Mouse (Mus musculus) forebrain, embryonic 11.5 days (tissue): Measurements from ENCODE around the gene Hmcn2. TPM values are rescaled to one million over a fixed set of nuclear protein-coding genes. Genes with fewer than 3 reads are reported as not detected.

ENCODE experiments used
- ATAC-seq: fragments of 200-750 bp; cut with Nextera tagmentation; replicated peaks from 2 replicates; pipeline ENCODE4 v1.8.0; 2017; ENCODE audit warnings: moderate TSS enrichment; ENCODE audit not compliant: low FRiP score
- DNase-seq: peaks from one replicate; pipeline ENCODE4 v3.0.0-alpha.2; 2017; ENCODE audit warnings: low spot score
- H3K27ac ChIP-seq: fragments of 300-500 bp; sonication (generic); 2 replicates; pipeline ENCODE4 v1.5.1; 2014; ENCODE audit warnings: low read depth, low read length
- H3K27me3 ChIP-seq: fragments of 300-500 bp; sonication (generic); 2 replicates; pipeline ENCODE4 v1.6.1; 2014; ENCODE audit warnings: mild to moderate bottlenecking, low read length, mixed read lengths; ENCODE audit not compliant: control insufficient read depth, insufficient read depth
- H3K36me3 ChIP-seq: fragments of 300-500 bp; sonication (generic); 2 replicates; pipeline ENCODE4 v1.6.1; 2014; ENCODE audit warnings: mild to moderate bottlenecking, low read length, moderate library complexity, mixed read lengths; ENCODE audit not compliant: control insufficient read depth, insufficient read depth
- H3K4me1 ChIP-seq: fragments of 300-500 bp; sonication (generic); replicated peaks from 2 replicates; pipeline ENCODE4 v1.6.1; 2014; ENCODE audit warnings: low read length, mixed read lengths; ENCODE audit not compliant: control insufficient read depth, insufficient read depth
- H3K4me2 ChIP-seq: fragments of 300-500 bp; sonication (generic); 2 replicates; pipeline ENCODE4 v1.6.1; 2014; ENCODE audit warnings: low read depth, mild to moderate bottlenecking, low read length, moderate library complexity, mixed read lengths; ENCODE audit not compliant: severe bottlenecking
- H3K4me3 ChIP-seq: fragments of 300-500 bp; sonication (generic); 2 replicates; pipeline ENCODE4 v1.5.1; 2014; ENCODE audit warnings: low read depth, low read length
- H3K9ac ChIP-seq: fragments of 300-500 bp; sonication (generic); 2 replicates; pipeline ENCODE4 v1.6.1; 2014; ENCODE audit warnings: low read length
- H3K9me3 ChIP-seq: fragments of 300-500 bp; sonication (generic); 2 replicates; pipeline ENCODE4 v1.6.1; 2016; ENCODE audit warnings: low read length, mixed read lengths; ENCODE audit not compliant: control insufficient read depth
- WGBS: fragments of 180-500 bp; shearing (Covaris S2); extraction: QIAGEN DNeasy Blood & Tissue Kit; methylation state at CpG from one replicate; pipeline ENCODE4 v1.1.7; 2014; 5-methylcytosine and 5-hydroxymethylcytosine counted together
- polyA plus RNA-seq: library from polyadenylated mRNA; unstranded; fragments of >200 nt; fragmentation: Nextera tagmentation; extraction: Ambion mirVana; gene quantifications from 2 replicates; pipeline ENCODE4 v1.2.1, GENCODE M21; 2014

The Hmcn2 gene
- polyA plus RNA-seq, 1 experiment from 2014 or later, result 0.09 TPM

DNA sequence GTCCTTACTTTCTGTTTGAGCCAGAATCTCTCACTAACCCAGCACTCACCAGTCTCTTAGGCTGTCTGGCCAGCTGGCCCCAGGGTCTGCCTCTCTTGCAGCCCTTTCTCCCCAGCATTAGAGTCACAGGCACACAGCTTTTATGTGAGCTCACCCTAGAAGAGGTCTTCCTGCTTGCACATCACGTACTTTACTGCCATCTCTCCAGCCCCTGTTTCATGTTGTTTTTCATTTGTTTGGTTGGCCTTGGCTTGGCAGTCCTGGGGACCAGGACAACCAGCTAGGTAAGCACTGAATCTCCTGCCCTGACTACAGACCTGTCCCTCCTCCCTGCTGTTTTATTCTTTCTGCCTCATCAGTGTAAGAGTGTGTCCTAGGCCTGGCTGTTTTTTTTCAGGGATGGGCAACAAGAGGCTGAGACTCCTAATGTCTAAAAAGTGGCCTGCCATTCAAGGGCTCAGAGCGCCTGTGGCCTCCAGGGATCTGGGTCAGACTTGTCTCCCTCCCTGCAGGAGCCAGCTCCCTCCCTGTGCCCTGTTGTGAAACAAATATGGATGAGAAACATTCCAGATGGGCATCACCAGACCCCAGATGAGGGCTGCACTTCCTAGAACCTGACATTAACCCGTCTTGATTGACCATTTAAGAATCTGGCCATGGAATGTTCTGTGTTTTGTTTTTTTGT lies 134.7 kb downstream of the Hmcn2 start:
- H3K9ac ChIP-seq, result no peak overlapping the region
- peaks cover 7% of the 10 kb centered on the region; the same call in 1 of the 2 replicates for H3K4me1 ChIP-seq
- no peak overlapping the region for H3K27ac ChIP-seq
- no peak for ATAC-seq
- H3K9me3 ChIP-seq, result no peaks in the 10 kb centered on the region
- H3K27me3 ChIP-seq, result no peaks in the 10 kb centered on the region
- H3K4me2 ChIP-seq, result no peak overlapping the region
- no peak overlapping the region for H3K4me3 ChIP-seq
- DNase-seq, result no peak
- 51% methylated on average over 3 of the region's 3 CpGs for WGBS
- no peaks in the 10 kb centered on the region for H3K36me3 ChIP-seq

DNA sequence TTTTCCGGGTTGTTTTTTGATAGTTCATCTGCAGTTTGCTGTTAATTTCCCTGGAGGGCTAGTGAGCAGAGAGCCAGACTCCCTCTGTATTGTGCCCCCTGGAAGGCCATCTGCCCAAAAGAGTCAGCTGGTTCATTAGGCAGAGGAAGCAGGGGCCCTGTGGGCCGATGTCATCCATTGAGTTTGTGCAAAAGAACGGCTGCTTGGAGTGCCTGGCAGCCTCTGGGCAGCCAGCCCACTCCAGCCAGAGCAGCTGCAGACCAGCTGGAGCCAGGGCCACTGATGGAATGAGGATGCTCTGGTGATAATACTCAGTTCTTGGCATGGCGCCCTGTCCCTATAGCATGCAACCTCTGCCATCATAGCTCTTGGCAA lies 135.2 kb downstream of the Hmcn2 start:
- H3K4me2 ChIP-seq, result no peak overlapping the region
- 46% methylated on average over 4 of the region's 4 CpGs for WGBS
- no peaks in the 10 kb centered on the region for H3K27me3 ChIP-seq
- no peak for ATAC-seq
- no peak for DNase-seq
- H3K4me1 ChIP-seq, result peaks cover 7% of the 10 kb centered on the region; the same call in 1 of the 2 replicates
- no peaks in the 10 kb centered on the region for H3K9me3 ChIP-seq
- no peak overlapping the region for H3K9ac ChIP-seq
- no peak overlapping the region for H3K27ac ChIP-seq
- H3K4me3 ChIP-seq, result no peak overlapping the region
- no peaks in the 10 kb centered on the region for H3K36me3 ChIP-seq

- WGBS, result 90% methylated on average over 4 of the region's 4 CpGs
- ATAC-seq (no peak), DNase-seq (no peak)
Observed at GRCm38 (mm10) chr2:31449902-31450301, 135.7 kb downstream of the Hmcn2 start.

DNA sequence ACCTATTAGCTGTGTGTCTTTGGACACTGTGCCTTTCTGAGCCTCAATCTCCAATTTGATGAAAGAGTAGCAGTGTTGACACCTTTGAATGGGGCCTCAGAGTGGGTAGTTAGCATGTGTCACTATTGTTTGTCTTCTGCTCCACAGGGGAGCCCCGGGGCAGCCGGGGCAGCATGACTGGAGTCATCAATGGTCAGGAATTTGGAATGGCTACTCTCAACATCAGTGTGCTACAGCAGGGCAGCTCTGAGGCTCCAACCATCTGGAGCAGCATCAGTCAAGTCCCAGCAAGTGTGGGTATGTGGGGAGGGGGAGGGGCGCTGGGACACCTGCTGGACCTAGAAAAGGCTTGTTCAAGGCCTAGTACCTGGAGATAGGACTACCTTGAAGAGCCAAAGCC lies 136.4 kb downstream of the Hmcn2 start:
- no peak for ATAC-seq
- no peak overlapping the region for H3K4me3 ChIP-seq
- no peak for DNase-seq
- peaks cover 7% of the 10 kb centered on the region; the same call in 1 of the 2 replicates for H3K4me1 ChIP-seq
- no peak overlapping the region for H3K9ac ChIP-seq
- WGBS, result 34% methylated on average over 3 of the region's 3 CpGs
- no peak overlapping the region for H3K27ac ChIP-seq
- no peak overlapping the region for H3K4me2 ChIP-seq
- H3K36me3 ChIP-seq, result no peaks in the 10 kb centered on the region
- H3K9me3 ChIP-seq, result no peaks in the 10 kb centered on the region
- no peaks in the 10 kb centered on the region for H3K27me3 ChIP-seq

More at GRCm38 (mm10) chr2:31449902-31450301, 135.7 kb downstream of the Hmcn2 start:
- Histone ChIP-seq H3K36me3 (no peaks in the 10 kb centered on the region), H3K4me2 (no peak overlapping the region), H3K9ac (no peak overlapping the region), H3K4me3 (no peak overlapping the region), H3K9me3 (no peaks in the 10 kb centered on the region), H3K4me1 (peaks cover 7% of the 10 kb centered on the region; the same call in 1 of the 2 replicates), H3K27me3 (no peaks in the 10 kb centered on the region), H3K27ac (no peak overlapping the region)

- ATAC-seq (no peak), DNase-seq (no peak)
- H3K4me2 ChIP-seq, result no peak overlapping the region
- H3K9me3 ChIP-seq, result no peaks in the 10 kb centered on the region
- H3K27ac ChIP-seq, result no peak overlapping the region
- WGBS, result 70% methylated on average over 1 of the region's 1 CpGs
- H3K36me3 ChIP-seq, result no peaks in the 10 kb centered on the region
- H3K4me1 ChIP-seq, result peaks cover 7% of the 10 kb centered on the region; the same call in 1 of the 2 replicates
- no peaks in the 10 kb centered on the region for H3K27me3 ChIP-seq
- no peak overlapping the region for H3K4me3 ChIP-seq
- H3K9ac ChIP-seq, result no peak overlapping the region
Observed at GRCm38 (mm10) chr2:31451530-31451929, 137.3 kb downstream of the Hmcn2 start.

DNA sequence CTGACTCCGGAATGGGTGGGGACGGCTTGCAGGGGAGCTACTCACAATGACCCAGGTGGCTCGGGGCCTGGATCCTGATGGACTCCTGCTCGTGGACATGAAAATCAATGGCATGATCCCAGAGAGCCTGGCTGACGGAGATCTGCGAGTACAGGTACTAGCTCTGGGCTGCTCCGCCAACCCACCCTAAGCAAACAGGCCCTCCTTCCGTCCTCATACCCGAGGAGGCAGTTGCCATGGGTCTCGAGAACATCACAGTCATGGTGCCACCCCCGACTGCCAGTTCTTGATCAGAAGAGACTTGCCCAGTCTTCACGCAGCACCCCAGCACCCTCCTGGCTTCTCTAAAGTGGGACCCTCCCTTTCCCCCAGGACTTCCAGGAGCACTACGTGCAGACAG lies 138.8 kb downstream of the Hmcn2 start:
- no peak for ATAC-seq
- no peaks in the 10 kb centered on the region for H3K36me3 ChIP-seq
- 83% methylated on average over 13 of the region's 13 CpGs for WGBS
- DNase-seq, result no peak
- no peak overlapping the region for H3K4me2 ChIP-seq
- no peak overlapping the region for H3K4me3 ChIP-seq
- H3K9me3 ChIP-seq, result no peaks in the 10 kb centered on the region
- H3K9ac ChIP-seq, result no peak overlapping the region
- no peaks in the 10 kb centered on the region for H3K27me3 ChIP-seq
- peaks cover 7% of the 10 kb centered on the region; the same call in 1 of the 2 replicates for H3K4me1 ChIP-seq
- H3K27ac ChIP-seq, result no peak overlapping the region

DNA sequence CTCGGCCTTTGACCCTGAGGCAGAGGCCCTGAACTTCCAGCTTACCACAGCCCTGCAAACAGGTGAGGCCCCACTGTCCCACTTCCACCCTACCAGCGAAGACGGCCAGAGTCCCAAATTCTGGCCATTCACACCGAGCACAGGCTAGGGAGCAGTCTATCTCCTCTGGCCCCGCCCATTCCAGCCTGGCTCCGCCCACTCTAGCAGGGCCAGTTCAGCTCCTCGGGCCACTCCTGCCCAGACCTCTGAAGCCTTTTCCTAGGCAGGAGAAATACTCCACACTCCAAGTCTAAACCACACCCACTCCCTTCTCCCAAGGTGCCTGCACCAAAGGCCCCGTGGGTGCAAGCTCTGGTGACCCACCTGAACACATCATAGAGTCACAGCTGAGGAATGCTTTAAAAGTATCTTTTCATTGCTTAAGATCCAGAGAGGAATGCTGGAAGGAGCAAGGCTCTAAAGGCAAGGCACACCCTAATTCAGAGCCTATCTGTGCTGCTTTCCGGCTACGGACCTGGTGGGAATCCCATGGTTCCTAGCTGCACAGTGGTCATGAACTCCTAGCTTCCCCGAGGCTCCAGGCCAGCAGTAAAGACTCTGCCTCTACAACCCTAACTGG lies 139.5 kb downstream of the Hmcn2 start:
- H3K4me3 ChIP-seq, result no peak overlapping the region
- peaks cover under 1% of the 10 kb centered on the region; the same call in 1 of the 2 replicates for H3K27me3 ChIP-seq
- no peaks in the 10 kb centered on the region for H3K9me3 ChIP-seq
- no peak for ATAC-seq
- no peak overlapping the region for H3K4me2 ChIP-seq
- no peak overlapping the region for H3K27ac ChIP-seq
- 40% methylated on average over 11 of the region's 11 CpGs for WGBS
- H3K4me1 ChIP-seq, result peaks cover 7% of the 10 kb centered on the region; the same call in 1 of the 2 replicates
- no peaks in the 10 kb centered on the region for H3K36me3 ChIP-seq
- no peak for DNase-seq
- no peak overlapping the region for H3K9ac ChIP-seq

DNA sequence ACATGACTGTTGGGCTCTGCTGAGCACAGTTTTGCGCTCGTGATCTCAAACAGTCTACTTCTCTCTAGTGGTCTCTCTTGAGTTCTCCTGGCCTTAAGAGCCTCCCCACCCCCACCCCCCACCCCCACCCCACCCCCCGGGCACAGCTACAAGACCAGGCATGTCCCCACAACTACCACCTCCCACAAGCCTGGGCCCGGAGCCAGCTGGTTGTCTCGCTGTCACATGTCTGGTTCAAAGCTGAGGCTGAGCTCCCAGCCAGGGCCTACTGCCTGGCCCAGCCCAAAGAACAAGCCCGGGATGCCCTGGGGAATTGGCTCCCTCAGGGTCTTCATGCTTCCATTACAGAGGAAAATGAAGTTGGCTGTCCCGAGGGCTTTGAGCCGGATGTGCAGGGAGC lies 140.1 kb downstream of the Hmcn2 start:
- Histone ChIP-seq H3K27ac (no peak overlapping the region), H3K4me1 (peaks cover 4% of the 10 kb centered on the region; the same call in 1 of the 2 replicates), H3K36me3 (no peaks in the 10 kb centered on the region), H3K4me3 (no peak overlapping the region), H3K9me3 (no peaks in the 10 kb centered on the region), H3K4me2 (no peak overlapping the region), H3K9ac (no peak overlapping the region), H3K27me3 (peaks cover 2% of the 10 kb centered on the region; the same call in 1 of the 2 replicates)
- DNase-seq, result no peak
- 77% methylated on average over 8 of the region's 8 CpGs for WGBS
- no peak for ATAC-seq
